Mouse (Mus musculus) neural tube, embryonic 15.5 days (tissue): ENCODE data around the gene Bmp2k. TPM values are rescaled to one million over a fixed set of nuclear protein-coding genes. Genes with fewer than 3 reads are reported as not detected.
"Not testable (repeated sequence)": the region's sequence is repeated elsewhere in the genome, so short reads cannot be mapped to it uniquely, and the experiment has no call there.

Experiments used
- ATAC-seq: fragments of 200-750 bp; cut with Nextera tagmentation; 2 replicates; pipeline ENCODE4 v1.8.0; 2017; ENCODE audit warnings: mild to moderate bottlenecking, moderate TSS enrichment, moderate library complexity; ENCODE audit not compliant: low FRiP score
- H3K27ac ChIP-seq: fragments of 300-500 bp; sonication (generic); replicated peaks from 2 replicates; pipeline ENCODE4 v1.5.1; 2015; ENCODE audit warnings: mild to moderate bottlenecking, inconsistent platforms
- H3K27me3 ChIP-seq: fragments of 300-500 bp; sonication (generic); replicated peaks from 2 replicates; pipeline ENCODE4 v1.6.1; 2015; ENCODE audit warnings: inconsistent platforms
- H3K36me3 ChIP-seq: fragments of 300-500 bp; sonication (generic); 2 replicates; pipeline ENCODE4 v1.6.1; 2015; ENCODE audit warnings: inconsistent platforms
- H3K4me1 ChIP-seq: fragments of 300-500 bp; sonication (generic); 2 replicates; pipeline ENCODE4 v1.6.1; 2015; ENCODE audit warnings: inconsistent platforms
- H3K4me2 ChIP-seq: fragments of 300-500 bp; sonication (generic); 2 replicates; pipeline ENCODE4 v1.6.1; 2015; ENCODE audit warnings: inconsistent platforms, mild to moderate bottlenecking, moderate library complexity
- H3K4me3 ChIP-seq: fragments of 300-500 bp; sonication (generic); replicated peaks from 2 replicates; pipeline ENCODE4 v1.5.1; 2015; ENCODE audit warnings: mild to moderate bottlenecking, inconsistent platforms
- H3K9ac ChIP-seq: fragments of 300-500 bp; sonication (generic); replicated peaks from 2 replicates; pipeline ENCODE4 v1.6.1; 2015; ENCODE audit warnings: mild to moderate bottlenecking, inconsistent platforms
- H3K9me3 ChIP-seq: fragments of 300-500 bp; sonication (generic); replicated peaks from 2 replicates; pipeline ENCODE4 v1.6.1; 2016; ENCODE audit warnings: inconsistent platforms
- WGBS: fragments of 180-500 bp; shearing (Covaris S2); methylation state at CpG from one replicate; pipeline ENCODE4 v1.1.7; 2015; ENCODE audit warnings: mixed read lengths; 5-methylcytosine and 5-hydroxymethylcytosine counted together
- polyA plus RNA-seq: library from polyadenylated mRNA; unstranded; fragments of >200 nt; fragmentation: Nextera tagmentation; extraction: Ambion mirVana; gene quantifications from 2 replicates; pipeline ENCODE4 v1.2.1, GENCODE M21; 2015

The Bmp2k gene
- polyA plus RNA-seq, 1 experiment from 2014 or later, result 7.8 TPM

- Histone ChIP-seq H3K4me3 (no peak overlapping the region), H3K9me3 (no peaks in the 10 kb centered on the region), H3K27me3 (no peaks in the 10 kb centered on the region), H3K4me1 (peaks cover 7% of the 10 kb centered on the region; the same call in 1 of the 2 replicates), H3K9ac (no peak overlapping the region), H3K27ac (no peak overlapping the region), H3K36me3 (no peaks in the 10 kb centered on the region), H3K4me2 (no peak overlapping the region)
- no peak for ATAC-seq
- WGBS, result 93% methylated on average over 2 of the region's 2 CpGs
Observed at GRCm38 (mm10) chr5:97005891-97006290, 8.4 kb downstream of the Bmp2k start.

GRCm38 (mm10) chr5:97006929-97007328 is 9.4 kb downstream of the Bmp2k start:
- no peak for ATAC-seq
- WGBS, result 95% methylated on average over 3 of the region's 3 CpGs

GRCm38 (mm10) chr5:97007496-97007895 is 10.0 kb downstream of the Bmp2k start:
- Histone ChIP-seq H3K9ac (no peak overlapping the region), H3K27me3 (no peaks in the 10 kb centered on the region), H3K4me2 (no peak overlapping the region), H3K4me1 (peaks cover 5% of the 10 kb centered on the region; the same call in 1 of the 2 replicates), H3K27ac (no peak overlapping the region), H3K9me3 (no peaks in the 10 kb centered on the region), H3K36me3 (no peaks in the 10 kb centered on the region), H3K4me3 (no peak overlapping the region)
- ATAC-seq, result no peak
- 93% methylated on average over 3 of the region's 3 CpGs for WGBS

More at GRCm38 (mm10) chr5:97006929-97007328, 9.4 kb downstream of the Bmp2k start:
- peaks cover 5% of the 10 kb centered on the region; the same call in 1 of the 2 replicates for H3K4me1 ChIP-seq
- no peak overlapping the region for H3K9ac ChIP-seq
- H3K4me3 ChIP-seq, result no peak overlapping the region
- H3K27me3 ChIP-seq, result no peaks in the 10 kb centered on the region
- no peaks in the 10 kb centered on the region for H3K9me3 ChIP-seq
- H3K27ac ChIP-seq, result no peak overlapping the region
- no peaks in the 10 kb centered on the region for H3K36me3 ChIP-seq
- no peak overlapping the region for H3K4me2 ChIP-seq

GRCm38 (mm10) chr5:97009140-97009539 is 11.7 kb downstream of the Bmp2k start:
- H3K4me3 ChIP-seq, H3K4me1 ChIP-seq, H3K9me3 ChIP-seq, H3K27ac ChIP-seq, ATAC-seq, H3K27me3 ChIP-seq, H3K9ac ChIP-seq, H3K4me2 ChIP-seq, H3K36me3 ChIP-seq: not testable (repeated sequence)
- 93% methylated on average over 10 of the region's 10 CpGs for WGBS

GRCm38 (mm10) chr5:97009601-97010335 is 12.3 kb downstream of the Bmp2k start:
- ATAC-seq, result no peak

GRCm38 (mm10) chr5:97015781-97016508 is 18.5 kb downstream of the Bmp2k start:
- Histone ChIP-seq H3K9me3 (no peaks in the 10 kb centered on the region), H3K4me2 (no peak overlapping the region), H3K27me3 (no peaks in the 10 kb centered on the region), H3K4me3 (no peak overlapping the region), H3K36me3 (no peaks in the 10 kb centered on the region), H3K4me1 (peaks cover 16% of the 10 kb centered on the region), H3K27ac (no peak overlapping the region), H3K9ac (no peak overlapping the region)
- WGBS, result 81% methylated on average over 11 of the region's 11 CpGs
- no peak for ATAC-seq

More at GRCm38 (mm10) chr5:97009601-97010335, 12.3 kb downstream of the Bmp2k start:
- no peak overlapping the region for H3K9ac ChIP-seq
- H3K4me3 ChIP-seq, result no peak overlapping the region
- no peak overlapping the region for H3K27ac ChIP-seq
- H3K36me3 ChIP-seq, result no peaks in the 10 kb centered on the region
- no peaks in the 10 kb centered on the region for H3K27me3 ChIP-seq
- 89% methylated on average over 11 of the region's 11 CpGs for WGBS
- H3K4me1 ChIP-seq, result peaks cover under 1% of the 10 kb centered on the region; the same call in 1 of the 2 replicates
- H3K9me3 ChIP-seq, result no peaks in the 10 kb centered on the region
- H3K4me2 ChIP-seq, result no peak overlapping the region

- Histone ChIP-seq H3K9ac (no peak overlapping the region), H3K27me3 (no peaks in the 10 kb centered on the region), H3K4me1 (peaks cover 16% of the 10 kb centered on the region), H3K4me2 (no peak overlapping the region), H3K4me3 (no peak overlapping the region), H3K9me3 (no peaks in the 10 kb centered on the region), H3K27ac (peak overlapping the region; percentile 35), H3K36me3 (no peaks in the 10 kb centered on the region)
- ATAC-seq, result peak; percentile 40
- 77% methylated on average over 9 of the region's 9 CpGs for WGBS
Observed at GRCm38 (mm10) chr5:97016842-97017577, 19.5 kb downstream of the Bmp2k start.

- no peak overlapping the region for H3K9ac ChIP-seq
- no peak overlapping the region for H3K4me3 ChIP-seq
- ATAC-seq, result peak; percentile 59
- WGBS, result 62% methylated on average over 15 of the region's 15 CpGs
- no peak overlapping the region for H3K4me2 ChIP-seq
- no peaks in the 10 kb centered on the region for H3K9me3 ChIP-seq
- H3K27me3 ChIP-seq, result no peaks in the 10 kb centered on the region
- H3K4me1 ChIP-seq, result peaks cover 9% of the 10 kb centered on the region
- no peaks in the 10 kb centered on the region for H3K36me3 ChIP-seq
- no peak overlapping the region; the same call in 1 of the 2 replicates for H3K27ac ChIP-seq
Observed at GRCm38 (mm10) chr5:97022305-97023278, 25.1 kb downstream of the Bmp2k start.

GRCm38 (mm10) chr5:97024834-97025233 is 27.3 kb downstream of the Bmp2k start:
- Histone ChIP-seq H3K36me3 (no peaks in the 10 kb centered on the region), H3K4me2 (no peak overlapping the region), H3K9me3 (no peaks in the 10 kb centered on the region), H3K27me3 (no peaks in the 10 kb centered on the region), H3K9ac (no peak overlapping the region), H3K4me3 (no peak overlapping the region), H3K27ac (no peak overlapping the region), H3K4me1 (peaks cover 9% of the 10 kb centered on the region)
- ATAC-seq, result no peak
- 95% methylated on average over 5 of the region's 5 CpGs for WGBS

- Histone ChIP-seq H3K4me2 (no peak overlapping the region), H3K9me3 (no peaks in the 10 kb centered on the region), H3K4me1 (peaks cover 9% of the 10 kb centered on the region), H3K9ac (no peak overlapping the region), H3K4me3 (no peak overlapping the region), H3K27ac (no peak overlapping the region), H3K27me3 (no peaks in the 10 kb centered on the region), H3K36me3 (no peaks in the 10 kb centered on the region)
- WGBS, result 84% methylated on average over 6 of the region's 6 CpGs
- no peak for ATAC-seq
Observed at GRCm38 (mm10) chr5:97025650-97026049, 28.2 kb downstream of the Bmp2k start.

GRCm38 (mm10) chr5:97028004-97028403 is 30.5 kb downstream of the Bmp2k start:
- Histone ChIP-seq H3K4me3 (no peak overlapping the region), H3K4me1 (peaks cover under 1% of the 10 kb centered on the region; the same call in 1 of the 2 replicates), H3K9ac (no peak overlapping the region), H3K9me3 (no peaks in the 10 kb centered on the region), H3K36me3 (no peaks in the 10 kb centered on the region), H3K27me3 (no peaks in the 10 kb centered on the region), H3K27ac (no peak overlapping the region), H3K4me2 (no peak overlapping the region)
- no peak for ATAC-seq
- 87% methylated on average over 8 of the region's 8 CpGs for WGBS
